Mouse (Mus musculus) cerebellum, adult 9-11 months (tissue): ENCODE measurements around the gene Golga3.
A peak's percentile ranks its signal among the peaks of the same experiment; 100 is the strongest.

Experiments used
- DNase-seq: peaks from one replicate; pipeline ENCODE4 v3.0.0; 2022

Gene Golga3

GRCm38 (mm10) chr5:110176362-110177020 is at the start of gene Golga3:
TSS of gene Golga3 (plus strand) at chr5:110176701.
- peak; percentile 93 for DNase-seq

- peak; percentile 99 for DNase-seq
These were observed 41.0 kb upstream of the Golga3 start, which contains the start of gene Chfr for GRCm38 (mm10) chr5:110135293-110136086. TSS of gene Chfr (plus strand) at chr5:110135842.

GRCm38 (mm10) chr5:110136087-110136464 is 40.4 kb upstream of the Golga3 start:
- DNase-seq, result no peak

- no peak for DNase-seq
These were observed 38.7 kb upstream of the Golga3 start for GRCm38 (mm10) chr5:110137816-110138215.

- DNase-seq, result no peak
These were observed 37.2 kb upstream of the Golga3 start for GRCm38 (mm10) chr5:110139325-110139724.

GRCm38 (mm10) chr5:110140424-110140823 is 36.1 kb upstream of the Golga3 start:
- DNase-seq, result no peak

GRCm38 (mm10) chr5:110142309-110142708 is 34.2 kb upstream of the Golga3 start:
- DNase-seq, result no peak

GRCm38 (mm10) chr5:110143007-110143406 is 33.5 kb upstream of the Golga3 start:
- no peak for DNase-seq

GRCm38 (mm10) chr5:110169374-110169773 is 7.1 kb upstream of the Golga3 start:
- no peak for DNase-seq

- DNase-seq, result no peak
These were observed 520 bp downstream of the Golga3 start for GRCm38 (mm10) chr5:110177021-110177420.

- no peak for DNase-seq
These were observed 2.1 kb downstream of the Golga3 start for GRCm38 (mm10) chr5:110178628-110179027.

- DNase-seq, result no peak
These were observed 5.2 kb downstream of the Golga3 start for GRCm38 (mm10) chr5:110181716-110182115.

- DNase-seq, result no peak
These were observed 26.8 kb downstream of the Golga3 start for GRCm38 (mm10) chr5:110203164-110203895.

GRCm38 (mm10) chr5:110204777-110205176 is 28.3 kb downstream of the Golga3 start:
- no peak for DNase-seq

- DNase-seq, result no peak
These were observed 34.8 kb downstream of the Golga3 start for GRCm38 (mm10) chr5:110211312-110211711.

GRCm38 (mm10) chr5:110216780-110217179 is 40.3 kb downstream of the Golga3 start:
- DNase-seq, result no peak

GRCm38 (mm10) chr5:110220331-110220730 is 43.8 kb downstream of the Golga3 start:
- DNase-seq, result no peak

GRCm38 (mm10) chr5:110222757-110223156 is 46.3 kb downstream of the Golga3 start:
- peak; percentile 89 for DNase-seq

GRCm38 (mm10) chr5:110225056-110225455 is 48.6 kb downstream of the Golga3 start:
- DNase-seq, result no peak

- DNase-seq, result no peak
These were observed 50.9 kb downstream of the Golga3 start for GRCm38 (mm10) chr5:110227336-110227883.

- DNase-seq, result no peak
These were observed 53.9 kb downstream of the Golga3 start for GRCm38 (mm10) chr5:110230401-110230779.

- DNase-seq, result peak; percentile 91
These were observed 54.4 kb downstream of the Golga3 start, which contains the start of gene Ankle2 for GRCm38 (mm10) chr5:110230780-110231461. TSS of gene Ankle2 (plus strand) at chr5:110231004.

- DNase-seq, result no peak
These were observed 55.1 kb downstream of the Golga3 start for GRCm38 (mm10) chr5:110231638-110232037.
